Mouse (Mus musculus): ENCODE measurements at regions not wholly inside any gene's neighbourhood (a gene's known extent, or its start where the extent isn't known, plus 50 kb on each side); places are given as distances from the start of the nearest gene placed in this dataset.
"Not testable (repeated sequence)": the region's sequence is repeated elsewhere in the genome, so short reads cannot be mapped to it uniquely, and the experiment has no call there.

- DNase-seq (ENCODE audit: low spot score), result no peak
- no peaks in the 10 kb centered on the region for H3K9me3 ChIP-seq (ENCODE audit: control insufficient read depth, low read length)
- no peak overlapping the region for H3K9ac ChIP-seq (ENCODE audit: low read depth, low read length, severe bottlenecking)
- no peak overlapping the region for H3K4me2 ChIP-seq (replicated peaks; ENCODE audit: low read depth, low read length, severe bottlenecking)
- no peaks in the 10 kb centered on the region for H3K27me3 ChIP-seq (ENCODE audit: control insufficient read depth, insufficient read depth, low read length)
- no peak overlapping the region for H3K4me3 ChIP-seq (replicated peaks; ENCODE audit: low read length)
- no peaks in the 10 kb centered on the region for H3K36me3 ChIP-seq (ENCODE audit: control insufficient read depth, insufficient read depth, low read length)
- peaks cover 25% of the 10 kb centered on the region for H3K4me1 ChIP-seq (ENCODE audit: control insufficient read depth, insufficient read depth, low read length)
- WGBS, result 43% methylated on average over 5 of the region's 5 CpGs
- TF ChIP-seq POLR2A (IDR thresholded peaks at IDR 0.05; ENCODE audit: borderline replicate concordance, extremely low read depth, insufficient read depth, insufficient read length), result no peak
- peak overlapping the region; percentile 68 for H3K27ac ChIP-seq (replicated peaks; ENCODE audit: low read depth, low read length)
- no peak for ATAC-seq (ENCODE audit: low FRiP score, low read depth)
Observed at GRCm38 (mm10) chr12:15603885-15604284, 212.8 kb downstream of the Trib2 start.

GRCm38 (mm10) chr12:15603319-15603718 is 213.4 kb downstream of the Trib2 start:
- no peak for TF ChIP-seq POLR2A (IDR thresholded peaks at IDR 0.05; ENCODE audit: borderline replicate concordance, extremely low read depth, insufficient read depth, insufficient read length)
- H3K27me3 ChIP-seq (ENCODE audit: control insufficient read depth, insufficient read depth, low read length), result no peaks in the 10 kb centered on the region
- peaks cover 25% of the 10 kb centered on the region for H3K4me1 ChIP-seq (ENCODE audit: control insufficient read depth, insufficient read depth, low read length)
- DNase-seq (ENCODE audit: low spot score), result peak; percentile 69
- H3K4me2 ChIP-seq (replicated peaks; ENCODE audit: low read depth, low read length, severe bottlenecking), result no peak overlapping the region
- H3K36me3 ChIP-seq (ENCODE audit: control insufficient read depth, insufficient read depth, low read length), result no peaks in the 10 kb centered on the region
- no peak overlapping the region for H3K4me3 ChIP-seq (replicated peaks; ENCODE audit: low read length)
- WGBS, result 23% methylated on average over 5 of the region's 5 CpGs
- peak overlapping the region; percentile 68 for H3K27ac ChIP-seq (replicated peaks; ENCODE audit: low read depth, low read length)
- no peak overlapping the region for H3K9ac ChIP-seq (ENCODE audit: low read depth, low read length, severe bottlenecking)
- no peaks in the 10 kb centered on the region for H3K9me3 ChIP-seq (ENCODE audit: control insufficient read depth, low read length)
- peak; percentile 81; the same call in 1 of the 2 replicates for ATAC-seq (ENCODE audit: low FRiP score, low read depth)

- WGBS, result 69% methylated on average over 2 of the region's 2 CpGs
- H3K9ac ChIP-seq (ENCODE audit: low read depth, low read length, severe bottlenecking), result no peak overlapping the region
- no peak overlapping the region for H3K27ac ChIP-seq (replicated peaks; ENCODE audit: low read depth, low read length)
- H3K27me3 ChIP-seq (ENCODE audit: control insufficient read depth, insufficient read depth, low read length), result no peaks in the 10 kb centered on the region
- H3K4me3 ChIP-seq (replicated peaks; ENCODE audit: low read length), result no peak overlapping the region
- TF ChIP-seq POLR2A (IDR thresholded peaks at IDR 0.05; ENCODE audit: borderline replicate concordance, extremely low read depth, insufficient read depth, insufficient read length), result no peak
- DNase-seq (ENCODE audit: low spot score) (no peak), ATAC-seq (ENCODE audit: low FRiP score, low read depth) (no peak)
- no peak overlapping the region for H3K4me2 ChIP-seq (replicated peaks; ENCODE audit: low read depth, low read length, severe bottlenecking)
- no peaks in the 10 kb centered on the region for H3K9me3 ChIP-seq (ENCODE audit: control insufficient read depth, low read length)
- no peaks in the 10 kb centered on the region for H3K4me1 ChIP-seq (ENCODE audit: control insufficient read depth, insufficient read depth, low read length)
- H3K36me3 ChIP-seq (ENCODE audit: control insufficient read depth, insufficient read depth, low read length), result no peaks in the 10 kb centered on the region
Observed at GRCm38 (mm10) chr12:15594704-15595103, 222.0 kb downstream of the Trib2 start.

- ATAC-seq (ENCODE audit: low FRiP score, low read depth); H3K4me3 ChIP-seq (replicated peaks; ENCODE audit: low read length); H3K4me2 ChIP-seq (replicated peaks; ENCODE audit: low read depth, low read length, severe bottlenecking); H3K9ac ChIP-seq (ENCODE audit: low read depth, low read length, severe bottlenecking); H3K27ac ChIP-seq (replicated peaks; ENCODE audit: low read depth, low read length); H3K9me3 ChIP-seq (ENCODE audit: control insufficient read depth, low read length); H3K36me3 ChIP-seq (ENCODE audit: control insufficient read depth, insufficient read depth, low read length); H3K27me3 ChIP-seq (ENCODE audit: control insufficient read depth, insufficient read depth, low read length); DNase-seq (ENCODE audit: low spot score); H3K4me1 ChIP-seq (ENCODE audit: control insufficient read depth, insufficient read depth, low read length): not testable (repeated sequence)
- 88% methylated on average over 2 of the region's 2 CpGs for WGBS
Observed at GRCm38 (mm10) chr12:15587864-15588263, 228.9 kb downstream of the Trib2 start.

GRCm38 (mm10) chr12:15586706-15587442 is 229.8 kb downstream of the Trib2 start:
- Histone ChIP-seq H3K9ac (ENCODE audit: low read depth, low read length, severe bottlenecking) (no peak overlapping the region), H3K4me1 (ENCODE audit: control insufficient read depth, insufficient read depth, low read length) (no peaks in the 10 kb centered on the region)
- TF ChIP-seq POLR2A (IDR thresholded peaks at IDR 0.05; ENCODE audit: borderline replicate concordance, extremely low read depth, insufficient read depth, insufficient read length), result no peak

More at GRCm38 (mm10) chr12:15586706-15587442, 229.8 kb downstream of the Trib2 start:
- no peak for DNase-seq (ENCODE audit: low spot score)
- H3K4me2 ChIP-seq (replicated peaks; ENCODE audit: low read depth, low read length, severe bottlenecking), result no peak overlapping the region
- no peaks in the 10 kb centered on the region for H3K27me3 ChIP-seq (ENCODE audit: control insufficient read depth, insufficient read depth, low read length)
- no peak overlapping the region for H3K4me3 ChIP-seq (replicated peaks; ENCODE audit: low read length)
- WGBS, result 53% methylated on average over 4 of the region's 4 CpGs
- H3K36me3 ChIP-seq (ENCODE audit: control insufficient read depth, insufficient read depth, low read length), result no peaks in the 10 kb centered on the region
- no peak for ATAC-seq (ENCODE audit: low FRiP score, low read depth)
- H3K9me3 ChIP-seq (ENCODE audit: control insufficient read depth, low read length), result no peaks in the 10 kb centered on the region
- no peak overlapping the region for H3K27ac ChIP-seq (replicated peaks; ENCODE audit: low read depth, low read length)

Data from limb, embryonic 14.5 days (tissue).